Mouse (Mus musculus) layer of hippocampus, adult 2 months (tissue): Measurements from ENCODE around the gene Slc22a13. TPM values are rescaled to one million over a fixed set of nuclear protein-coding genes. Genes with fewer than 3 reads are reported as not detected.

Source experiments
- DNase-seq, 2 experiments: peaks; one replicate each; pipeline ENCODE4 v3.0.0; 2022; ENCODE audit warnings: low spot score in 2 of 2
- H3K27ac ChIP-seq: fragments of 200-600 bp; 2 replicates; pipeline ENCODE4 v1.8.1; 2022
- H3K4me3 ChIP-seq: fragments of 200-600 bp; 2 replicates; pipeline ENCODE4 v1.8.1; 2022; ENCODE audit warnings: mild to moderate bottlenecking
- CTCF ChIP-seq: fragments of 200-600 bp; conservative IDR thresholded peaks from 2 replicates; pipeline ENCODE4 v1.8.1; 2022; ENCODE audit warnings: antibody characterized with exemption, mild to moderate bottlenecking, moderate library complexity
- long read RNA-seq, 2 experiments: library from polyadenylated mRNA; stranded (forward); transcript quantifications; one replicate each; pipeline ENCODE4 v2.0.0; 2021; ENCODE audit warnings: borderline mapping rate in 2 of 2
- total RNA-seq, 2 experiments: library from RNA; stranded (reverse); gene quantifications; 2 replicates each; pipeline ENCODE4 v1.2.3; 2021

The Slc22a13 gene
- total RNA-seq: not detected
- long read RNA-seq, experiment 1: 0 reads
- long read RNA-seq, experiment 2: 0 reads

GRCm38 (mm10) chr9:119208998-119209397 is at the start of gene Slc22a13:
Gene Slc22a13, minus strand, starts transcription at chr9:119209098.
- TF ChIP-seq CTCF: no peak
- DNase-seq: no peak
- H3K27ac ChIP-seq: no peak within 1 kb of the TSS
- H3K4me3 ChIP-seq: no peak within 1 kb of the TSS

GRCm38 (mm10) chr9:119258128-119258527 is 49.2 kb upstream of the Slc22a13 start:
- TF ChIP-seq CTCF: no peak
- Histone ChIP-seq H3K4me3 (no peak overlapping the region), H3K27ac (no peak overlapping the region)
- no peak for DNase-seq

GRCm38 (mm10) chr9:119256161-119256560 is 47.3 kb upstream of the Slc22a13 start:
- no peak overlapping the region for H3K27ac ChIP-seq
- no peak overlapping the region for H3K4me3 ChIP-seq
- no peak for TF ChIP-seq CTCF
- no peak for DNase-seq

GRCm38 (mm10) chr9:119255096-119255495 is 46.2 kb upstream of the Slc22a13 start:
- no peak overlapping the region for H3K27ac ChIP-seq
- no peak overlapping the region for H3K4me3 ChIP-seq
- no peak for DNase-seq
- no peak for TF ChIP-seq CTCF

GRCm38 (mm10) chr9:119254187-119254586 is 45.3 kb upstream of the Slc22a13 start:
- Histone ChIP-seq H3K4me3 (no peak overlapping the region), H3K27ac (no peak overlapping the region)
- DNase-seq: no peak
- TF ChIP-seq CTCF: no peak; the same call in 1 of the 2 replicates

GRCm38 (mm10) chr9:119247996-119248395 is 39.1 kb upstream of the Slc22a13 start:
- no peak overlapping the region for H3K4me3 ChIP-seq
- no peak for DNase-seq
- no peak overlapping the region for H3K27ac ChIP-seq
- no peak for TF ChIP-seq CTCF

- no peak for DNase-seq
- Histone ChIP-seq H3K4me3 (no peak overlapping the region), H3K27ac (no peak overlapping the region)
- no peak for TF ChIP-seq CTCF
Observed at GRCm38 (mm10) chr9:119246826-119247225, 37.9 kb upstream of the Slc22a13 start.

GRCm38 (mm10) chr9:119243981-119244380 is 35.1 kb upstream of the Slc22a13 start:
- DNase-seq: no peak
- no peak overlapping the region for H3K4me3 ChIP-seq
- H3K27ac ChIP-seq: no peak overlapping the region
- TF ChIP-seq CTCF: no peak

- DNase-seq: no peak
- 0 out of 2 replicates have a peak overlapping the region, but pooled peaks have one; percentile 48 for H3K27ac ChIP-seq
- TF ChIP-seq CTCF: no peak
- no peak overlapping the region for H3K4me3 ChIP-seq
Observed at GRCm38 (mm10) chr9:119241169-119241865, 32.4 kb upstream of the Slc22a13 start.

- peak; percentile 23 to 44 for DNase-seq
Observed at GRCm38 (mm10) chr9:119240286-119240997, 31.5 kb upstream of the Slc22a13 start.

GRCm38 (mm10) chr9:119239274-119239673 is 30.4 kb upstream of the Slc22a13 start:
- H3K4me3 ChIP-seq: no peak overlapping the region
- TF ChIP-seq CTCF: no peak

More at GRCm38 (mm10) chr9:119240286-119240997, 31.5 kb upstream of the Slc22a13 start:
- no peak for TF ChIP-seq CTCF
- Histone ChIP-seq H3K4me3 (no peak overlapping the region), H3K27ac (peak overlapping the region; percentile 48; the same call in 1 of the 2 replicates)

GRCm38 (mm10) chr9:119238796-119239195 is 29.9 kb upstream of the Slc22a13 start:
- TF ChIP-seq CTCF: no peak
- H3K27ac ChIP-seq: no peak overlapping the region
- no peak overlapping the region for H3K4me3 ChIP-seq
- DNase-seq: no peak

More at GRCm38 (mm10) chr9:119239274-119239673, 30.4 kb upstream of the Slc22a13 start:
- no peak overlapping the region for H3K27ac ChIP-seq
- no peak for DNase-seq

GRCm38 (mm10) chr9:119231552-119231951 is 22.7 kb upstream of the Slc22a13 start:
- Histone ChIP-seq H3K27ac (no peak overlapping the region), H3K4me3 (no peak overlapping the region)
- no peak for TF ChIP-seq CTCF
- DNase-seq: no peak

GRCm38 (mm10) chr9:119230829-119231228 is 21.9 kb upstream of the Slc22a13 start:
- no peak for DNase-seq
- TF ChIP-seq CTCF: no peak
- Histone ChIP-seq H3K27ac (no peak overlapping the region), H3K4me3 (no peak overlapping the region)
